Comparison of ENCODE assay signal across 9 mouse cellular contexts in the genomic region with DNA sequence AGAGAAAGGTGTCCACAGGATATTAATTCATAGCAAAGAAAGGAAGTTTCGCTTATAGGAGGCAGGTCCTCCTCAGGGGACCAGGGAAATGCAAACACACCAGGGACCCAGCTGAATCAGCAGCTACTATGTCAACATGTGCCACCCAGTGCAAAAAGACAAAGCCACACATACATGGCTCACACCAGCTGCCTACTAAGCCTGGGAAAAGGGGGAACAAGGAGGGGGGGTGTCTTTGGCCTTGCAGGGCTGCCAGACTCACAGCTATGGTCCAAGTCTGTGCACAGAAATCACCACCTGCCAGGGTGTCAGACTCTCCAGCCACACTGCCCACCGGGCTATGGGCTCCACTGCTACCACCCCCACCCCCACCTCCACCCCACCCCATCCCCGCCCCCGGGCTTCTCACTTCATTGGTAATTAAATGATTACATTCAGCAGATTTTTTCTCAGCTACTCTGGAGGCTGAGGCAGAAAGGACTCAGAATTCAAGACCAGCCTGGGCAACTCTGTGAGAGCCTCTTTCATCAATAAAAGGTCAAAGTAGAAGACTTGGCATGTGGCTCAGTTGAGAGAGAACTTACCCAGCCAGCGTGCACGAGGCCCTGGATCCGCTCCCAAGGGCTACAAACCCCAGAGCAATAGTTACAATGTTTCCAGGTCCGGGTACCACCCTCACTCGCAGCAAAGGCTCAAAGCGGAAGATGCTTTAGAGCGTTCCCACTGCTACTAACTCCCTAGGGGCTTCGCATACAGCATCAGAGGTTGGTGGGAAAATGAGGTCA. TPM values are rescaled to one million over a fixed set of nuclear protein-coding genes. Genes with fewer than 3 reads are reported as not detected.
DNase-seq lines count a peak whose midpoint lies in the region; ATAC-seq and TF ChIP-seq lines count a peak whose summit lies in the region.
"Had no signal": no experiment of that assay in that cellular context is flagged by ENCODE, and none has a peak within 500 bp of the region (broad histone marks: within the 10 kb centered on the region; RNA-seq: fewer than 3 reads in every experiment).

No protein-coding gene starts in this region.

- 49% methylated on average over 12 of the region's 12 CpGs for WGBS in lung, embryonic 14.5 days
- WGBS in forebrain, embryonic 14.5 days: 33% methylated on average over 12 of the region's 12 CpGs
- WGBS in limb, embryonic 13.5 days: 55% methylated on average over 12 of the region's 12 CpGs
- WGBS in stomach, postnatal 0 days: 40% methylated on average over 12 of the region's 12 CpGs

- peak overlapping the region; percentile 32; the same call in 1 of the 2 replicates for H3K4me2 ChIP-seq in lung, embryonic 14.5 days
- H3K4me2 ChIP-seq in forebrain, embryonic 14.5 days (ENCODE audit: low read length): peak overlapping the region; percentile 19; the same call in 1 of the 2 replicates
- 0 out of 2 replicates have a peak overlapping the region, but pooled peaks have one; percentile 14 for H3K4me2 ChIP-seq in limb, embryonic 13.5 days (replicated peaks)
- 0 out of 2 replicates have a peak overlapping the region, but pooled peaks have one; percentile 17 for H3K4me2 ChIP-seq in stomach, postnatal 0 days (replicated peaks; ENCODE audit: low read depth)

- no peaks in the 10 kb centered on the region for H3K9me3 ChIP-seq in lung, embryonic 14.5 days (ENCODE audit: low read depth, low read length)
- no peaks in the 10 kb centered on the region for H3K9me3 ChIP-seq in forebrain, embryonic 14.5 days (replicated peaks; ENCODE audit: control insufficient read depth, low read length)
- H3K9me3 ChIP-seq in limb, embryonic 13.5 days: no peaks in the 10 kb centered on the region
- H3K9me3 ChIP-seq in stomach, postnatal 0 days (ENCODE audit: control insufficient read depth, low read length): no peaks in the 10 kb centered on the region

- TF ChIP-seq EP300 in stomach, postnatal 0 days (optimal IDR thresholded peaks at IDR 0.05): no peak

- no peak for TF ChIP-seq CTCF in lung, embryonic 14.5 days (IDR thresholded peaks at IDR 0.05; ENCODE audit: low read depth)
- TF ChIP-seq CTCF in stomach, postnatal 0 days (IDR thresholded peaks at IDR 0.05; ENCODE audit: low read depth): no peak

- peak; percentile 3; the same call in 1 of the 2 replicates for ATAC-seq in lung, embryonic 14.5 days (ENCODE audit: insufficient read depth)
- peak; percentile 71 for ATAC-seq in forebrain, embryonic 14.5 days
- ATAC-seq in limb, embryonic 13.5 days (ENCODE audit: low FRiP score, low read depth): no peak
- ATAC-seq in stomach, postnatal 0 days (ENCODE audit: low FRiP score, low TSS enrichment): peak; percentile 73
- ATAC-seq in megakaryocyte progenitor cell, adult 5-6 weeks (replicated peaks; ENCODE audit: poor library complexity): no peak

- no peak overlapping the region for H3K9ac ChIP-seq in lung, embryonic 14.5 days
- H3K9ac ChIP-seq in forebrain, embryonic 14.5 days (ENCODE audit: low read length): peak overlapping the region; percentile 46
- 0 out of 2 replicates have a peak overlapping the region, but pooled peaks have one; percentile 19 for H3K9ac ChIP-seq in limb, embryonic 13.5 days
- no peak overlapping the region for H3K9ac ChIP-seq in stomach, postnatal 0 days (ENCODE audit: low read length)
- H3K9ac ChIP-seq: liver, embryonic 14.5 days had no signal

- H3K4me1 ChIP-seq in lung, embryonic 14.5 days (ENCODE audit: insufficient read depth): peaks cover 62% of the 10 kb centered on the region
- peaks cover 82% of the 10 kb centered on the region for H3K4me1 ChIP-seq in forebrain, embryonic 14.5 days (ENCODE audit: control insufficient read depth, insufficient read depth, low read length)
- peaks cover 92% of the 10 kb centered on the region for H3K4me1 ChIP-seq in limb, embryonic 13.5 days
- H3K4me1 ChIP-seq in stomach, postnatal 0 days (replicated peaks; ENCODE audit: control insufficient read depth, insufficient read depth): peaks cover 11% of the 10 kb centered on the region

- no peak overlapping the region for H3K4me3 ChIP-seq in lung, embryonic 14.5 days (ENCODE audit: low read depth, low read length)
- H3K4me3 ChIP-seq in forebrain, embryonic 14.5 days (ENCODE audit: low read depth, low read length): no peak overlapping the region
- no peak overlapping the region for H3K4me3 ChIP-seq in limb, embryonic 13.5 days
- no peak overlapping the region for H3K4me3 ChIP-seq in stomach, postnatal 0 days (ENCODE audit: low read depth, low read length)

- peak overlapping the region; percentile 76 for H3K27ac ChIP-seq in lung, embryonic 14.5 days (ENCODE audit: low read depth)
- peak overlapping the region; percentile 86 for H3K27ac ChIP-seq in forebrain, embryonic 14.5 days (ENCODE audit: low read depth, low read length)
- H3K27ac ChIP-seq in limb, embryonic 13.5 days: peak overlapping the region; percentile 39; the same call in 1 of the 2 replicates
- peak overlapping the region; percentile 8 for H3K27ac ChIP-seq in stomach, postnatal 0 days (replicated peaks)
- H3K27ac ChIP-seq: liver, embryonic 14.5 days had no signal

- DNase-seq in lung, embryonic 14.5 days: peak; percentile 55
- DNase-seq in lung, postnatal 14 days: no peak
- DNase-seq in forebrain, embryonic 14.5 days (ENCODE audit: low spot score): peak; percentile 86
- peak; percentile 72 for DNase-seq in stomach, postnatal 0 days (ENCODE audit: low spot score)
- no peak for DNase-seq in left cerebral cortex, adult 9 months (ENCODE audit: low spot score in 2 of 2)
- DNase-seq: heart, postnatal 4 days had no signal

- H3K27me3 ChIP-seq in lung, embryonic 14.5 days (ENCODE audit: insufficient read depth, low read length): no peaks in the 10 kb centered on the region
- H3K27me3 ChIP-seq in forebrain, embryonic 14.5 days (replicated peaks; ENCODE audit: control insufficient read depth, insufficient read depth, low read length): no peaks in the 10 kb centered on the region
- H3K27me3 ChIP-seq in limb, embryonic 13.5 days: no peaks in the 10 kb centered on the region
- no peaks in the 10 kb centered on the region for H3K27me3 ChIP-seq in stomach, postnatal 0 days (ENCODE audit: control insufficient read depth, insufficient read depth, low read length)

- 0 out of 2 replicates have a peak, but pooled peaks cover 6% of the 10 kb centered on the region for H3K36me3 ChIP-seq in lung, embryonic 14.5 days (ENCODE audit: insufficient read depth)
- H3K36me3 ChIP-seq in forebrain, embryonic 14.5 days (ENCODE audit: control insufficient read depth, insufficient read depth, low read length): 0 out of 2 replicates have a peak, but pooled peaks cover 2% of the 10 kb centered on the region
- H3K36me3 ChIP-seq in limb, embryonic 13.5 days: no peaks in the 10 kb centered on the region
- H3K36me3 ChIP-seq in stomach, postnatal 0 days (ENCODE audit: control insufficient read depth, insufficient read depth, low read length): no peaks in the 10 kb centered on the region

RNA-seq across cellular contexts. Expression of gene Ncor2, which starts 6.0 kb away (rescaled TPM):
- 34.9 and 36.5 TPM in 2 replicates for polyA plus RNA-seq in lung, embryonic 14.5 days (2014; fragmentation: Nextera tagmentation; extraction: Ambion mirVana)
- 15.1 and 22.3 TPM in 2 replicates for polyA plus RNA-seq in forebrain, embryonic 14.5 days (2014; fragmentation: Nextera tagmentation; extraction: Ambion mirVana)
- 33.9 and 34.9 TPM in 2 replicates for polyA plus RNA-seq in limb, embryonic 13.5 days (2015; fragmentation: Nextera tagmentation; extraction: Ambion mirVana)
- 11.1 and 12.1 TPM in 2 replicates for polyA plus RNA-seq in stomach, postnatal 0 days (2015; fragmentation: Nextera tagmentation; extraction: Ambion mirVana)
- total RNA-seq in megakaryocyte progenitor cell, adult 5-6 weeks (2015): 50.1 and 57.3 TPM in 2 replicates
- 8.4 and 10.9 TPM in 2 replicates for total RNA-seq in megakaryocyte progenitor cell, adult 5-6 weeks (2017)

Comparison
In these comparisons a context has a peak if more than half of its experiments do, and no peak if none do; other contexts are left out.
1. DNase-seq: peak in lung, embryonic 14.5 days (single experiment), forebrain, embryonic 14.5 days (single experiment) and stomach, postnatal 0 days (single experiment); none in lung, postnatal 14 days (single experiment) and left cerebral cortex, adult 9 months (0 of 2).
2. ATAC-seq: peak in lung, embryonic 14.5 days (single experiment), forebrain, embryonic 14.5 days (single experiment) and stomach, postnatal 0 days (single experiment); none in limb, embryonic 13.5 days (single experiment) and megakaryocyte progenitor cell, adult 5-6 weeks (single experiment).
3. H3K27ac ChIP-seq: peak in every context shown above with its lines; median percentile 86 in forebrain, embryonic 14.5 days; 76 in lung, embryonic 14.5 days; 39 in limb, embryonic 13.5 days; 8 in stomach, postnatal 0 days.
4. H3K9ac ChIP-seq: peak in forebrain, embryonic 14.5 days (single experiment) and limb, embryonic 13.5 days (single experiment); none in lung, embryonic 14.5 days (single experiment) and stomach, postnatal 0 days (single experiment).
5. Peak in every context shown above with its lines, with median percentiles within 50 percentile points of each other: H3K4me2 ChIP-seq.